Mouse (Mus musculus) kidney, adult 11 months (tissue): ENCODE data around the gene Tmem39a.

ENCODE experiments used
- DNase-seq: peaks from one replicate; pipeline ENCODE4 v3.0.0; 2022

The Tmem39a gene

GRCm38 (mm10) chr16:38558221-38558748 lies at the start of gene Tmem39a:
TSS of gene Tmem39a (plus strand) at chr16:38558698.
- DNase-seq, result no peak

GRCm38 (mm10) chr16:38510846-38511245 lies 47.7 kb upstream of the Tmem39a start:
- no peak for DNase-seq

- DNase-seq, result no peak
Measured at GRCm38 (mm10) chr16:38519140-38519539, 39.4 kb upstream of the Tmem39a start.

GRCm38 (mm10) chr16:38521211-38521987 lies 37.1 kb upstream of the Tmem39a start:
- DNase-seq, result no peak

- DNase-seq, result peak; percentile 97
Measured at GRCm38 (mm10) chr16:38522129-38523084, 36.1 kb upstream of the Tmem39a start, which contains the start of gene Timmdc1. TSS of gene Timmdc1 (minus strand) at chr16:38522663.

- no peak for DNase-seq
Measured at GRCm38 (mm10) chr16:38526264-38526663, 32.2 kb upstream of the Tmem39a start.

- peak; percentile 49 for DNase-seq
Measured at GRCm38 (mm10) chr16:38536544-38537146, 21.9 kb upstream of the Tmem39a start.

- no peak for DNase-seq
Measured at GRCm38 (mm10) chr16:38538716-38539380, 19.6 kb upstream of the Tmem39a start.

- no peak for DNase-seq
Measured at GRCm38 (mm10) chr16:38548000-38548399, 10.5 kb upstream of the Tmem39a start.

- peak; percentile 65 for DNase-seq
Measured at GRCm38 (mm10) chr16:38549479-38550396, 8.8 kb upstream of the Tmem39a start, which contains the start of gene Poglut1. TSS of gene Poglut1 (minus strand) at chr16:38550258.

GRCm38 (mm10) chr16:38555988-38556387 lies 2.5 kb upstream of the Tmem39a start:
- DNase-seq, result no peak

- DNase-seq, result peak; percentile 91
Measured at GRCm38 (mm10) chr16:38562131-38562967, 3.9 kb downstream of the Tmem39a start.

- no peak for DNase-seq
Measured at GRCm38 (mm10) chr16:38562968-38563327, 4.5 kb downstream of the Tmem39a start.

- no peak for DNase-seq
Measured at GRCm38 (mm10) chr16:38563516-38563915, 5.0 kb downstream of the Tmem39a start.

GRCm38 (mm10) chr16:38568192-38568591 lies 9.7 kb downstream of the Tmem39a start:
- no peak for DNase-seq

- no peak for DNase-seq
Measured at GRCm38 (mm10) chr16:38571481-38571880, 13.0 kb downstream of the Tmem39a start.

GRCm38 (mm10) chr16:38584761-38585160 lies 26.3 kb downstream of the Tmem39a start:
- DNase-seq, result no peak

GRCm38 (mm10) chr16:38585186-38585585 lies 26.7 kb downstream of the Tmem39a start:
- no peak for DNase-seq

- no peak for DNase-seq
Measured at GRCm38 (mm10) chr16:38587163-38587562, 28.7 kb downstream of the Tmem39a start.

GRCm38 (mm10) chr16:38587572-38587971 lies 29.1 kb downstream of the Tmem39a start:
- DNase-seq, result no peak
